Mouse (Mus musculus): ENCODE data around the gene Mon1b.

DNA sequence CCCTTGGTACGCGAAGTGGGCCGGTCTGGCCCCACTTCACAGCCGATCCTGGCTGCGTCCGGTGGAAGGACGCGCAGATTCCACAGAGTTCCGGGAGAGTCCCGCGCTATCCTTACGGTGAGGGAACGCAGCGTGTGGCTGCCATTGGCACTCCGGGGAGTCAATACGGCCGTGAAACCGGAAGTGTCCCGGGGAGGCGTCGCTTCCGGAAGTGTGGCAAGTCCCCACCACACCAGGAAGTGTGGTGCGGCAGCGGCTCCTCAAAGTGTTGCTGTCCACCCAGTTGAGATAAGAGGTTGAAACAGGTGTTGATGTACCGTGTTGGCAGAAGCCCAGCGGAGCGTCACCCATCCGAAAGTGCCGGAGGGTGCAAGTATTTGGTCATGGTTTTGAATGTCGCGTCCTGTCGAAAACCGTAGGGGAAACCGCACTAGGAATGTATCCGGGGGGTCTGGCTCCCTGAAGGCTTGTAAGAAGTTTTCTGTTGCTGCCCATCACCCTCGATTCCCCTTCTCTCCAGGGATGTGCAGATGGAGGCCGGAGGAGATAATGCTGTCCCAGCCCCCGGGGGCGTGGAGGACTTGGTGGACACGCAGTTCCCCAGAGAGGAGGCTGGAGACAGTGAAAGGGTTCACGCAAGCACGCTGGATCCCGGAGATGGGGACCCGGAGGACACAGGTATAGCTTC lies 349 bp downstream of the Mon1b start:
- TF ChIP-seq POLR2AphosphoS2 (IDR thresholded peaks at IDR 0.05; ENCODE audit: insufficient read length, low read depth) = peak; percentile 69
- TF ChIP-seq POLR2A (IDR thresholded peaks at IDR 0.05; ENCODE audit: insufficient read length, low read depth) = peak; percentile 68
- no peak for TF ChIP-seq MYOG (IDR thresholded peaks at IDR 0.05; ENCODE audit: control insufficient read depth in 1 of 3, insufficient read depth in 1 of 3, insufficient read length in 2 of 3, low read depth in 2 of 3)
- TF ChIP-seq USF1 (IDR thresholded peaks at IDR 0.05; ENCODE audit: low read depth) = no peak
- no peak for TF ChIP-seq TCF12 (IDR thresholded peaks at IDR 0.05; ENCODE audit: insufficient read depth, poor library complexity, severe bottlenecking)
- no peak for TF ChIP-seq MAX (IDR thresholded peaks at IDR 0.05; ENCODE audit: low read depth)
- TF ChIP-seq MYOD1 (IDR thresholded peaks at IDR 0.05; ENCODE audit: control insufficient read depth in 1 of 3, insufficient read length in 2 of 3, low read depth in 2 of 3) = peak in 2 of 3 experiments; percentile 36 to 53

All from myocyte (in vitro differentiated cells).